Mouse (Mus musculus) E14TG2a.4 (cell line): ENCODE data around the gene Galnt15.

Source experiments
- CTCF ChIP-seq: conservative IDR thresholded peaks from 2 replicates; pipeline ENCODE4 v1.5.1; 2014; ENCODE audit warnings: low read length
- NANOG ChIP-seq: IDR thresholded peaks from 2 replicates; pipeline ENCODE4 v1.6.1; 2014; ENCODE audit warnings: borderline replicate concordance, low read length, mixed read lengths
- POU5F1 ChIP-seq: IDR thresholded peaks from 2 replicates; pipeline ENCODE4 v1.6.1; 2014; ENCODE audit warnings: low read length, borderline replicate concordance

DNA sequence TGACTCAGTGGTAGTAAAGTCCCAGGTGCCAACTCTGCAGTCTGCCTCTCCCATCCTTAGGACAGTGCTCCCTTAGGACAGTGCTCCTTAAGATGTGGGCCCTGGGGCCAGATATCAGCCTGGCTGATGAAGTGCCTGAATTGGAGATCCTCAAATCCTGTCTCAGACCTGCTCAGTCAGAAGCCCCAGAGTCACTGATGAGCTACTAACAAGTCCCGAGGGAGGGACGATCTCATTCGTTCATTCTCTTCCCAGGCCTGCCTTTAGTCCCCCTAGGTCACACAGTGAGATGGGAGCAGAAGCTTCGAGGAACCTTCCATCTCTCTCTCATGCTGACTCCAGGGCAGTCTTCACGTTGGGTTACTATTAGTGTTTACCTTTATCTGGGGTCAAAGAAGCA, 1.3 kb downstream of the Galnt15 start:
- TF ChIP-seq CTCF (no peak), NANOG (no peak), POU5F1 (no peak)
